Mouse (Mus musculus) spleen, postnatal 10 days (tissue): ENCODE measurements around the gene Rph3al.

ENCODE experiments used
- DNase-seq, 2 experiments: peaks; one replicate each; pipeline ENCODE4 v3.0.0; 2021 to 2022; ENCODE audit warnings: low spot score in 2 of 2

Rph3al gene

GRCm38 (mm10) chr11:75906556-75906955 lies 31.7 kb downstream of the Rph3al start:
- no peak for DNase-seq

- no peak for DNase-seq
These were observed 33.2 kb downstream of the Rph3al start for GRCm38 (mm10) chr11:75904982-75905381.

GRCm38 (mm10) chr11:75904501-75904900 lies 33.7 kb downstream of the Rph3al start:
- no peak for DNase-seq

GRCm38 (mm10) chr11:75903486-75903885 lies 34.7 kb downstream of the Rph3al start:
- DNase-seq: peak; percentile 47 to 75

DNA sequence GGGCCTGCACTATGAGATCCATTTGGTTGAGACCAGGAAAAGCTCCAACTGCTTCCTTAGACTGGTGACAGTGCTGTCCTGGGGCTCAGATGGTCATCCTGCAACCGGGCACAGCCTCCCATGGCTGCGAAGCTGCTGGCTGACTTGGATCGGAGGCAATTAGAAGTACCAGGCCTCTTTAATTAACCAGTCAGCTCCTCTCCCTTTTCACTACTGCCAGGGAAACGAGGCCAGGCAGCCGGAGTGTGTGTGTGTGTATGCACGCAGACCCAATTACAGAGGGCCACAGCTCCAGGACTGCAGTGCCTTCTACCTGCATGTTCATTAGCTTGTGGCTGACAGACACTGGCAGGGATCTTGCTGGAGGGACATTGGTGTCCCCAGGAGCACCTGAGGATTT lies 36.9 kb downstream of the Rph3al start:
- DNase-seq: no peak

DNA sequence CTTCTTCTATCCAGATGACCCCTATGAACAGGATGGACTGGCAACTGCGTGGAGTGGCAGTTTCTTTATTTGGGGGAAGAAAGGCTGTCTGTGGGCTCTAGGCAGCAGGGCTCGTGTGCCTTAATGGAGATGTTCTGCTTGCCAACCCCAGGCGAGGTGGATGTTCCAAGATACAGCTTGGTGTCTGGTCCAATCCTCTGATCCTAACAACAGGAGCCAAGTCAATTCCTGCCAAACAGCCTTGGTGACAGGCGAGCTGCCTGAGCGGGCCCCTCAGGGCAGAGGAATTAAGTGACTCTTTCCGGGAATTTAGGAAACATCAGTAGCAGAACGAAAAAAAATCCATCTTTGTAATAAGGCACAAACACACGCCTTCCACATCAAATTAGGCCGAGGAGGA lies 38.6 kb downstream of the Rph3al start:
- DNase-seq: no peak

DNA sequence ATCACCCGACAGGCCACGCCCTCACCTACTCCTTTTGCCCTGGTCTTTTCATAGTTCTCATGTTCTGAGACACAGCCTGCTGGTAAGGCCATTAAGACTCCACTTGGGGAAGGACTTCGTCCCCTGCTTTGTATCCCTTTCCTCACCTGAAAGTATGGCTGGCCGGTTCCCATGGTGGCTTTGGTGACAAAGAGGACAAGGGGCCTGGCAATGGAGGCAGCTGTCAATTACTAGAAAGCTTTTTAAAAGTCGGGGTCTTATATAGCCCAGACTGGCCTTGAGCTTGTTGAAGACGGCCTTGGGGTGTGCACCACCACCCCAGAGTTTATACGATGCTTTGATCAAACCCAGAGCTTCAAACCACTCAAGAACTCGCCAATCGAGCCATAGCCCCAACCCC lies 39.7 kb downstream of the Rph3al start:
- DNase-seq: no peak

DNA sequence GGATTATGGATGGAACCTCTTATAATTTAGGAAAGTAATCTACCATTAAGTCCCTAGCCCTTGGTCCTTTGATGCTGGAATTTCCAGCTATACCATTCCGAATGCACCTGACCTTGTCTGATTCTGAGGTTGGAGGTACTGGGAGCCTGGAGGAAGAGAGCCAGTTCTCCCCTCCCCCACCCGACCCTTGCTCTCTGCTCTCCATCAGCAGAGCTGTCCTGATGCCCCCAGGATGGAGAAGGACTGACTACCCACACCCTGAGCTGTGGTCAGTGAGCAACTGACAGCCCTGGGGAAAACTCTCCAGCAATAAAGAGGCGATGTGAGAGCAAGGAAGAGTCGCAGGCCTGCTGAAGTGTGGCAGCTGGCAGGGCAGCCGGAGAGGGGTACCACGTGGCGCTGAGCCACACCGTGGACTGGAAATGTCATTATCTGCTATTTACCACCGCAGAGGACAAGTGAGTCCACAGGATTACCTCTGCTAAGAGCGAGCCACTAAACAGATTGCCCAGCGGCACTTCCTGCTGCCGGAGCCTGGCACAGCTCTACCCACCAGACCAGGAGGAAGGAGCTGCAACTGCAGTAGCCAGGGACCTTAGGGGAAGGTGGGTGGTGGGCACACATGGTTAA lies 43.3 kb downstream of the Rph3al start:
- no peak for DNase-seq

DNA sequence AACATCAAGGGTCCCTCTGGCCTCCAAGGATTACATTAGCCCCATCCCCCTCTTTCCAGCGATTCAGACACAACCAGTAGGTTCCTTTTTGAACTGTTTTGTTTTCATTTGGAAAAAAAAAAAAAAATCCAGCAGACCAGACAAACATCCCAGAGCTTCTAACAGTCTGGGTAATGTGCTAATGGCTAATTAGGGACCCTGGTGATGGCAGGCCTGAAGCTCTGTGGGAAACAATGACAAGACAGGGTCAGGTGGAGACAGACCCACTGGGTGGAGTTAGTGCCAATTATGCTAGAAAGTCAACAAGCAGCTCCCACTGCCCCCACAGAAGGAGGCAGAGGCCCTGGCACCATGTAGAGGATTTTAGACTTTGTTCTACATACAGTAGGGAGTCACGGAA lies 44.3 kb downstream of the Rph3al start:
- DNase-seq: no peak

DNA sequence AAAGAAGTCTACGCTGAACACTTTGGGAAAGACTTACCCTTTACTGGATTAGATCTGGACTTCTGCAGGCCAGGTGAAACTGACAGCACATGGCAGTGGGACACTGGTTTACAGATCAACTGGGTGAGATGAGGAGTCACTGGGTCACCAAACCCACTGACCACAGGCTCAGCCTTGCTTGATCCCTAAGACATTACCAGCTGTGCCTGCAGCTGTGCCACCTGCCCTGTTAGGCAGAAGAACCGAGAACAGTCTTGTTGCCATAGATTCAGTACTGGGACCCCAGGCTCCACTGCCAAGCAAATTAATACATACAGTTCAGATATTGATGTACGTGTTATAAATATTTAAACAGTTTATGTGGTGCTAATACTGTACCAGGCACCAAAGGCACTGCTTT lies 50.9 kb downstream of the Rph3al start:
- no peak for DNase-seq

- DNase-seq: no peak
These were observed 57.0 kb downstream of the Rph3al start for GRCm38 (mm10) chr11:75881234-75881633.

DNA sequence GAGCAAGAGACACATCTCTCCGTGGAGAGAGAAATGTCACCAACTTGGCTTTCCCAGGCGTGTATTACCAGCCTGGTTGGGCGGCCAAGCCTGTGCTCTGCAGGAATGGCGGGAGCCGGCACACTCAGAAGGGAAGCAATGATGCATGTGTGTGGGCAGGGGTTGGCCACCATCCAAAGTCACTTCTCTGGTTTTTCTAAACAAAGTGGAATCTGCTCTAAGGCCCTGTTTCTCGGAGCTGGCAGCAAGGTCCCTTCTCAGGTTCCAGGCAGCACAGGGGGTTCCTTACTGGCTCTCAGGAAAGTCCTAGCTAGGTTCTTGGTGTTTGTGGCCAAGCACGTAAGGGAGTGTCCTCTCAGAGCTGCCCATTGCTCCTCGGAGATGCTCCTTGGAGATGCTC lies 58.2 kb downstream of the Rph3al start:
- no peak for DNase-seq

DNA sequence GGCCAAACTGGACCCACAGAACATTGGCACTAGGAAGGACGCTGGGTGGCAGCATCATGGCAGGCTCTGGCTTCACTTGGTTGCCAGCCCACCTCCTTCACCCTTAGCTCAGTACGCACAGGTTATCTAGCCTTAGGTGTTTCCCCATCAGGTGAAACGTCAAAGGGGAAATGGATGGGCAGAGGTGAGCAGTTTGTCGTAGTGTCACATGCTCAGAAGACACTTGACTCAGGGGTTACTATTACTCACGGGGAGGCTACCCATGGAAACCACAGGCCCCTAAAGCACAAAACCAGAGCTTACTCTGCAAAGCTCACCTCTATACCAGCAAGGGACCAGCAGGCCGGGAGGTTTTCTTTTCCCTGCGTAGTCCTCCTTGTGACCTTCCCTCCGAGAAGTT lies 59.8 kb downstream of the Rph3al start:
- DNase-seq: no peak

- peak in 1 of 2 experiments; percentile 43 for DNase-seq
These were observed 62.0 kb downstream of the Rph3al start for GRCm38 (mm10) chr11:75876043-75876780.

DNA sequence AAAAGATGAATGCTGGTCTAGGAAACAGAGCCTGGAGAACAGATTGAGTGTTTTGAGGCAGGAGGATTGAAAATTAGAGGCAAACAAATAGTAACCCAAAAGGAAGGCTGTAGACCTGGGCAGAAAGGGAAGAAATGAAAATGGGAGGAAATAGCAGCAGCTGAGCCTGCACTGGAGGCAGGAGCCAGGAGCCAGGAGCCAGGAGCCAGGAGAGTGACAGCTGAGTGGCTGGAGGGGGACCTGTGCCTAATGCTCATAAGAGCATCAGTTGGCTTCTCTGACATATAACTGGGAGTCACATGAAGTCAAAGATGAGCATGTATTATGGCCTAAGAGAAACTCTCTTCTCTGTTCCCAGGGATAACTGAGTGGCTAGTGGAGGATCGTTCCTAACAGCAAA lies 66.5 kb downstream of the Rph3al start:
- no peak for DNase-seq

GRCm38 (mm10) chr11:75870947-75871346 lies 67.3 kb downstream of the Rph3al start:
- DNase-seq: no peak

DNA sequence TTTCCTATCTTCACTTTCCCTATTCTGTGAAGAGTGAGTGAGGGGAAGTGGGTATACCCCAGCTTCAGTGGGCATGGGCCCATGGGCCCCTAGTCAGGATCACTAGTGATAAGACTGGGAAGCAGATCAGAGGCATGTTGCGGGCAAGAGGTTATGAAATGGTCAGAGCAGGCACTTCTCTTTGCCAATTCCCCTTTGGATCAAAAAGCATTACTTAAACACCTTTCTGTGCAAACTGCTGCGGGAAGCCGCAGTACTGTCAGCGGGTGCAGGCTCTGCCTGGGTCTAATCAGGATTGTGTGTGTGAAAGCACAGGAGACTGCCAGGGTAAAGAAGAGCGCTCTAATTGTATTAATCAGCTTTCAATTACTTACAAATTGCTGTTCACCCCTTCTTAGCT lies 67.8 kb downstream of the Rph3al start:
- DNase-seq: no peak

- DNase-seq: no peak
These were observed 68.3 kb downstream of the Rph3al start for GRCm38 (mm10) chr11:75869898-75870297.

DNA sequence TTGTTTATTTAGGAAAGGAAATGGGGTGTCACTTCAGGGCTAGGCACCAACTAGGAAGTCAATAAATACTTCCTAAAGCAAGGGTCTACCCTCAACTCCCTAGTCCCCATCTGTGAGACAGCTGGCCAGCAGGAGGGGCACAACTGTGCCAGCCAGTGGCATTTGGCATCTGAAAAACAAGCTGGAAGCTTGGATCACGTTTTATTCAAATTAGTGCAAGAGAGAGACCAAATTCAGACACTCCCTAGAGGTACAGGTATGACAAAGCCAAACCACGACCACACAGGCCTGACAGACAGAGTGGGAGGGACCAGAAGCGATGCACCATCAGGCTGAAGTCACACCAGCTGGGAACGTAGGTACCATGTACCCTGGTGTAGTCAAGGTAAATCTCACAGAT lies 71.4 kb downstream of the Rph3al start:
- DNase-seq: no peak

DNA sequence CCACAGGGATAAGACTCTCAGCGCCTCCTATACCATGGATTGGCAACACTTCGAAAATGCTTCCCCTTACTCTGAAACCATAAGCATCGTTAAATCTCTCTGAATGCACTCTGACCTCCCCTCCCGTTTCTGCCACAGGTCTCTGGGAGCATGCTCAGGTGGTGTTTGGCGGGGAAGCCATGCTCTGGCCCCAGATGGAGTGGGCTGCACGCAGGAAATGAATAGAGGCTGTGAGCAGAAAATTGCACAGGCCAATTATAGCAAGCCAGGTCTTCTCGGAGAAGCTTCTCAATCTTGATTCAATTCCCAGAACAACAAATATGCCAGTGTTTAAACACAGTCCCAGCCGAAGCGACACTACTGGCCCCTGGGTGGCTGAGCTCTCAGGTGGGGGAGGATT lies 72.4 kb downstream of the Rph3al start:
- DNase-seq: no peak

DNA sequence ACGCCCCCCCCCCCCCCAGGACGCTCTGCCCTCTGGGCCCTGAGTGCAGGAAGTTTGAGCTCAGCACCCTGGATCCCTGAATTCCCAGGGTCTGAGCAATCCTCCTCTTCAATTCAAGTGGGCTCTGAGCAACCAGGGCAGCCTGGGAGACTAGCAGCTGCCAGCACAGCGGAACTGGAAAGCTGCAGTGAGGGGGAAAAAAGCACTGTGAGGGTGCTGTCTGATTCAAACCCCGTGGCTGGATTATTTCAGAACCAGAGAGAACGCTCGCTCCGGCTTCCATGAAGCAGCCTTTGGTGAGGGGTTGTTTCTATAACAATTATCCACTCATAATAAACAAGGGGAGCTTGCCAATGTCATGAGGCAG lies 73.0 kb downstream of the Rph3al start:
- DNase-seq: no peak

- DNase-seq: no peak
These were observed 73.5 kb downstream of the Rph3al start for GRCm38 (mm10) chr11:75864529-75865252.

GRCm38 (mm10) chr11:75862466-75862865 lies 75.8 kb downstream of the Rph3al start:
- DNase-seq: no peak
